ENCODE assay signal across 8 mouse cellular contexts in the genomic region with DNA sequence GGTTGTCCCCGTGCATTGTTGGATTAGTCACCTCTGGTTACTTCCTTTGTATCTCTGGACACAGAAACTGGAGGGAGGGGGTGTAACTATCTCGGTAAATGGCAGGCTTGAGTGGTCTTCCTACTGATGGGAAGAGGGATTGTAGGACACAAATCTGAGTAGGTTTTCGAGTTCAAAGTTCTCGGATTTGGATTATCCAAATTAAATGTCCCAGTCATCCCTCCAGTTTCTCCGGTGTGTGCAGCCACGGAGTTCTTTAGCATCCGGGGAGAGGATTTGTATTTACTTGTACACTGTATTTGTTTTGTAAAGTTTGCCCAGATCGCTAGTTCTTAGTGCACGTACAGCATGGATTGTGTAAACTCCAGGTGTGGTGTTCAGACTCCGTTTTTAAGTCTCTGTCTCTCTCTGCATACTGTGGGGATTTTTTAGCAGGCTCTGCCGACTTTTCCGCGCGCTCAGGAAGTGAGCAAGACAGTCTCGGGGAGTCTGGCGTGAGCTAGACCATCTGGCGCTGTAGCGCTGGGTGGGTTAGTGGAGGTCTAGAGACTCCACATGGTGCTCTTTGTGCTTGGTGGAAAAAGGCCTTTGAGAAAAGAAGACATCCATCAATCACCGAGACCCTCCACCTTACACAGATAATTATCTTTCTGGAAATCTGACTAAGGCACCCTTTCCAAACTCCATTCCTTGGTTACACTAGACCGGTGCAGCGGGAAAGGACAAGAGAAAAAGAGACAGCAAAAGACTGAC. TPM values are rescaled to one million over a fixed set of nuclear protein-coding genes. Genes with fewer than 3 reads are reported as not detected.
A peak's percentile ranks its signal among the peaks of the same experiment; 100 is the strongest.
DNase-seq lines count a peak whose midpoint lies in the region; ATAC-seq and TF ChIP-seq lines count a peak whose summit lies in the region.

No protein-coding gene starts in this region.

- peak; percentile 12 to 62 for DNase-seq in adrenal gland, adult (ENCODE audit: inconsistent age in 2 of 2, low spot score in 1 of 2)
- no peak for DNase-seq in adrenal gland, adult 8-10 months
- no peak for DNase-seq in G1E (ENCODE audit: low spot score)
- DNase-seq in hindbrain, postnatal 0 days (ENCODE audit: low spot score), result peak; percentile 36
- DNase-seq in liver, embryonic 11.5 days (ENCODE audit: low spot score), result peak; percentile 48

- 1% methylated on average over 21 of the region's 21 CpGs for WGBS in forebrain, embryonic 12.5 days
- WGBS in hindbrain, postnatal 0 days, result 1% methylated on average over 21 of the region's 21 CpGs
- under 1% methylated on average over 21 of the region's 21 CpGs for WGBS in liver, embryonic 11.5 days
- WGBS in neural tube, embryonic 13.5 days, result under 1% methylated on average over 21 of the region's 21 CpGs

- H3K9ac ChIP-seq in forebrain, embryonic 12.5 days, result 0 out of 2 replicates have a peak overlapping the region, but pooled peaks have one; percentile 30
- peak overlapping the region; percentile 50; the same call in 1 of the 2 replicates for H3K9ac ChIP-seq in hindbrain, postnatal 0 days (replicated peaks; ENCODE audit: low read length)
- no peak overlapping the region for H3K9ac ChIP-seq in liver, embryonic 11.5 days (ENCODE audit: low read depth, low read length)
- peak overlapping the region; percentile 62 for H3K9ac ChIP-seq in neural tube, embryonic 13.5 days

- peak overlapping the region; percentile 72; the same call in 1 of the 2 replicates for H3K4me3 ChIP-seq in G1E (ENCODE audit: low read depth, low read length)
- H3K4me3 ChIP-seq in forebrain, embryonic 12.5 days (replicated peaks), result peak overlapping the region; percentile 61
- H3K4me3 ChIP-seq in hindbrain, postnatal 0 days (ENCODE audit: low read length), result peak overlapping the region; percentile 70
- peak overlapping the region; percentile 61 for H3K4me3 ChIP-seq in liver, embryonic 11.5 days (ENCODE audit: low read depth, low read length)
- peak overlapping the region; percentile 65 for H3K4me3 ChIP-seq in neural tube, embryonic 13.5 days

- no peaks in the 10 kb centered on the region for H3K36me3 ChIP-seq in G1E (replicated peaks)
- no peaks in the 10 kb centered on the region for H3K36me3 ChIP-seq in forebrain, embryonic 12.5 days (replicated peaks)
- no peaks in the 10 kb centered on the region for H3K36me3 ChIP-seq in hindbrain, postnatal 0 days (ENCODE audit: insufficient read depth, low read length)
- no peaks in the 10 kb centered on the region for H3K36me3 ChIP-seq in liver, embryonic 11.5 days (ENCODE audit: control insufficient read depth, insufficient read depth, low read length)
- no peaks in the 10 kb centered on the region for H3K36me3 ChIP-seq in neural tube, embryonic 13.5 days

- H3K4me2 ChIP-seq in forebrain, embryonic 12.5 days, result peak overlapping the region; percentile 84
- peak overlapping the region; percentile 66 for H3K4me2 ChIP-seq in hindbrain, postnatal 0 days (ENCODE audit: low read depth, low read length)
- peak overlapping the region; percentile 94 for H3K4me2 ChIP-seq in liver, embryonic 11.5 days
- H3K4me2 ChIP-seq in neural tube, embryonic 13.5 days, result peak overlapping the region; percentile 80

- ATAC-seq in G1E (ENCODE audit: extremely low read depth, insufficient number of reproducible peaks, low FRiP score, poor library complexity, severe bottlenecking), result no peak
- no peak for ATAC-seq in forebrain, embryonic 12.5 days (ENCODE audit: low FRiP score)
- ATAC-seq in hindbrain, postnatal 0 days, result no peak
- no peak for ATAC-seq in liver, embryonic 11.5 days (replicated peaks; ENCODE audit: low FRiP score)
- ATAC-seq in neural tube, embryonic 13.5 days (ENCODE audit: low read depth), result peak; percentile 5; the same call in 1 of the 2 replicates
- ATAC-seq in megakaryocyte progenitor cell, adult 5-6 weeks (replicated peaks; ENCODE audit: poor library complexity), result no peak

- H3K27ac ChIP-seq in forebrain, embryonic 12.5 days, result peak overlapping the region; percentile 6; the same call in 1 of the 2 replicates
- H3K27ac ChIP-seq in hindbrain, postnatal 0 days, result peak overlapping the region; percentile 49; the same call in 1 of the 2 replicates
- no peak overlapping the region for H3K27ac ChIP-seq in liver, embryonic 11.5 days (ENCODE audit: low read depth, low read length)
- peak overlapping the region; percentile 75 for H3K27ac ChIP-seq in neural tube, embryonic 13.5 days (replicated peaks)

- no peak for TF ChIP-seq CTCF in G1E (IDR thresholded peaks at IDR 0.05; ENCODE audit: low read depth, low read length)
- TF ChIP-seq CTCF in hindbrain, postnatal 0 days (IDR thresholded peaks at IDR 0.05; ENCODE audit: low read depth), result no peak

- peaks cover 37% of the 10 kb centered on the region for H3K27me3 ChIP-seq in G1E (ENCODE audit: insufficient read depth, low read length)
- H3K27me3 ChIP-seq in forebrain, embryonic 12.5 days, result peaks cover 59% of the 10 kb centered on the region
- peaks cover 10% of the 10 kb centered on the region; the same call in 1 of the 2 replicates for H3K27me3 ChIP-seq in hindbrain, postnatal 0 days (ENCODE audit: insufficient read depth, low read length)
- H3K27me3 ChIP-seq in liver, embryonic 11.5 days (replicated peaks; ENCODE audit: control insufficient read depth, insufficient read depth, low read length), result peaks cover 56% of the 10 kb centered on the region
- H3K27me3 ChIP-seq in neural tube, embryonic 13.5 days, result peaks cover 59% of the 10 kb centered on the region

- H3K9me3 ChIP-seq in G1E (replicated peaks), result no peaks in the 10 kb centered on the region
- H3K9me3 ChIP-seq in forebrain, embryonic 12.5 days, result no peaks in the 10 kb centered on the region
- H3K9me3 ChIP-seq in hindbrain, postnatal 0 days (ENCODE audit: low read length), result no peaks in the 10 kb centered on the region
- H3K9me3 ChIP-seq in liver, embryonic 11.5 days (ENCODE audit: control insufficient read depth, low read length), result no peaks in the 10 kb centered on the region
- H3K9me3 ChIP-seq in neural tube, embryonic 13.5 days, result no peaks in the 10 kb centered on the region

- H3K4me1 ChIP-seq in G1E (ENCODE audit: insufficient read depth, low read depth, low read length), result peaks cover 17% of the 10 kb centered on the region
- H3K4me1 ChIP-seq in forebrain, embryonic 12.5 days, result peaks cover 18% of the 10 kb centered on the region
- 0 out of 2 replicates have a peak, but pooled peaks cover 11% of the 10 kb centered on the region for H3K4me1 ChIP-seq in hindbrain, postnatal 0 days (ENCODE audit: insufficient read depth, low read length)
- peaks cover 7% of the 10 kb centered on the region for H3K4me1 ChIP-seq in liver, embryonic 11.5 days (replicated peaks; ENCODE audit: control insufficient read depth, insufficient read depth, low read length)
- H3K4me1 ChIP-seq in neural tube, embryonic 13.5 days (replicated peaks), result peaks cover 27% of the 10 kb centered on the region

RNA-seq across cellular contexts. Expression of a gene that starts 1.0 kb away (rescaled TPM):
- total RNA-seq in adrenal gland, adult 8-10 months (2022), result 1 to 10 TPM; 1.5 to 2.1 (median 1.8) TPM
- total RNA-seq in G1E (2014; fragmentation: Nextera tagmentation), result not detected in 2 replicates
- 0.44 and 0.52 TPM in 2 replicates for total RNA-seq in G1E (2017)
- polyA plus RNA-seq in G1E (2012), result 0.02 TPM in 1 of 2 replicates, not detected in the other
- polyA plus RNA-seq in forebrain, embryonic 12.5 days (2016; fragmentation: Nextera tagmentation; extraction: Ambion mirVana), result 5.3 and 5.6 TPM in 2 replicates
- 7.2 and 10.2 TPM in 2 replicates for total RNA-seq in hindbrain, postnatal 0 days (2014; rRNA removed)
- 3.9 and 4.4 TPM in 2 replicates for polyA plus RNA-seq in hindbrain, postnatal 0 days (2015; fragmentation: Nextera tagmentation; extraction: Ambion mirVana)
- polyA plus RNA-seq in liver, embryonic 11.5 days (2014; fragmentation: Nextera tagmentation; extraction: Ambion mirVana), result 0.77 and 0.93 TPM in 2 replicates
- 15.1 and 15.7 TPM in 2 replicates for polyA plus RNA-seq in neural tube, embryonic 13.5 days (2015; fragmentation: Nextera tagmentation; extraction: Ambion mirVana)
- 0.12 TPM in 1 of 2 replicates, not detected in the other for total RNA-seq in megakaryocyte progenitor cell, adult 5-6 weeks (2015)
- 0.21 TPM in 1 of 2 replicates, not detected in the other for total RNA-seq in megakaryocyte progenitor cell, adult 5-6 weeks (2017)

RNA-seq across cellular contexts. Expression of a gene that starts 40.5 kb away (rescaled TPM):
- total RNA-seq in adrenal gland, adult 8-10 months (2022), result 10 to 100 TPM; 29.2 to 46.0 (median 37.0) TPM
- total RNA-seq in G1E (2014; fragmentation: Nextera tagmentation) (36.2 and 50.1 TPM in 2 replicates), G1E (2017) (15.4 and 16.6 TPM in 2 replicates)
- 16.3 and 18.0 TPM in 2 replicates for polyA plus RNA-seq in G1E (2012)
- polyA plus RNA-seq in forebrain, embryonic 12.5 days (2016; fragmentation: Nextera tagmentation; extraction: Ambion mirVana), result 9.4 and 11.1 TPM in 2 replicates
- 19.8 and 26.5 TPM in 2 replicates for total RNA-seq in hindbrain, postnatal 0 days (2014; rRNA removed)
- polyA plus RNA-seq in hindbrain, postnatal 0 days (2015; fragmentation: Nextera tagmentation; extraction: Ambion mirVana), result 23.4 and 24.4 TPM in 2 replicates
- 11.2 and 12.1 TPM in 2 replicates for polyA plus RNA-seq in liver, embryonic 11.5 days (2014; fragmentation: Nextera tagmentation; extraction: Ambion mirVana)
- polyA plus RNA-seq in neural tube, embryonic 13.5 days (2015; fragmentation: Nextera tagmentation; extraction: Ambion mirVana), result 16.1 and 18.4 TPM in 2 replicates
- total RNA-seq in megakaryocyte progenitor cell, adult 5-6 weeks (2015), result 23.0 and 28.1 TPM in 2 replicates
- 16.0 and 21.2 TPM in 2 replicates for total RNA-seq in megakaryocyte progenitor cell, adult 5-6 weeks (2017)

Comparison
In these comparisons a context has a peak if more than half of its experiments do, and no peak if none do; other contexts are left out.
1. DNase-seq: peak in adrenal gland, adult (2 of 2), hindbrain, postnatal 0 days (single experiment) and liver, embryonic 11.5 days (single experiment); none in adrenal gland, adult 8-10 months (single experiment) and G1E (single experiment).
2. Peak in every context shown above with its lines, with median percentiles within 50 percentile points of each other: H3K4me3 ChIP-seq and H3K4me2 ChIP-seq.